Comparison of ENCODE assay signal across 8 mouse cellular contexts in the genomic region with DNA sequence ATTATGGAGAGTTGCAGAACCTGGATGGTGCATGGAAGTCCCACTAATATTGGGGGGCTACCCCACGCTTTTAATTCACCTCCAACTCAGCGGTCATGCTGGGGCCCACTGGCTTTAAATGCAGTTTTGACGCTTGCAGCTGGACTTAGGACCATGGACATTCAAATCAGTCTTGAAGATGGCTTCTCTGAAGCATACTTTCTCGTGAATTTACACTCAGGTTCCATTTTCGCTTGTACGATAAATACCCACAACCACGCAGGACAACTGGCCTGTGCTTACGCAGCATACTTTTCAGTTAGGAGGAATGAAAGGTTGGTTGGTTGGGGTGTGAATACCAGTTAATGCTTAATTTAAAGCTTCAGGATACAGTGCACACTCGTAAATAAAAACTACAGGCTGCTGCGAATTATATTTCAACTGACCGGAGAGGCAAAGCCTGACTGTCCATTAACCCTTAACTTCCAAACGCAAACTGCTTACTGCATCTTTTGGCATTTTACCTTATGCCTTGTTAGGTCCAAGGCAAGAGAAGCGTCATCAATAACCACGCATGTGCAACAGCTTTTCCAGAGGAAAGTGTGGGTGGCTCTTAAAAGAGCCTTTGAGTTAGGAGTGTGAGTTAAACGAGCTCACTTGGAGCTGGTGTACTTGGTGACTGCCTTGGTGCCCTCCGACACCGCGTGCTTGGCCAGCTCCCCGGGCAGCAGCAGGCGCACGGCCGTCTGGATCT. TPM values are rescaled to one million over a fixed set of nuclear protein-coding genes. Genes with fewer than 3 reads are reported as not detected.
DNase-seq lines count a peak whose midpoint lies in the region; ATAC-seq and TF ChIP-seq lines count a peak whose summit lies in the region.

No protein-coding gene starts in this region.

- H3K36me3 ChIP-seq in lung, embryonic 16.5 days (ENCODE audit: control insufficient read depth, insufficient read depth, low read length): no peaks in the 10 kb centered on the region
- H3K36me3 ChIP-seq in limb, embryonic 11.5 days (ENCODE audit: control insufficient read depth, insufficient read depth, low read length): no peaks in the 10 kb centered on the region
- no peaks in the 10 kb centered on the region for H3K36me3 ChIP-seq in neural tube, embryonic 11.5 days (ENCODE audit: control insufficient read depth, insufficient read depth, low read length)

- H3K9me3 ChIP-seq in lung, embryonic 16.5 days (ENCODE audit: control insufficient read depth, low read length): no peaks in the 10 kb centered on the region
- H3K9me3 ChIP-seq in limb, embryonic 11.5 days (ENCODE audit: control insufficient read depth, low read length): no peaks in the 10 kb centered on the region
- H3K9me3 ChIP-seq in neural tube, embryonic 11.5 days (ENCODE audit: control insufficient read depth, low read length): no peaks in the 10 kb centered on the region

- no peak for DNase-seq in lung, postnatal 36 days
- DNase-seq in limb, embryonic 11.5 days (ENCODE audit: low spot score): peak; percentile 60
- peak; percentile 41 for DNase-seq in neural tube, embryonic 11.5 days (ENCODE audit: low spot score)
- no peak for DNase-seq in gastrocnemius, postnatal 25 days
- no peak for DNase-seq in ovary, adult 18-20 months (ENCODE audit: low spot score)

- no peak for TF ChIP-seq POLR2A in bone marrow, adult 2 months (IDR thresholded peaks at IDR 0.05; ENCODE audit: borderline replicate concordance, control insufficient read depth, low read depth, low read length)

- H3K4me1 ChIP-seq in lung, embryonic 16.5 days (replicated peaks; ENCODE audit: control insufficient read depth, insufficient read depth, low read length): peaks cover 23% of the 10 kb centered on the region
- H3K4me1 ChIP-seq in bone marrow, adult 2 months (ENCODE audit: control insufficient read depth, insufficient read depth, low read length): no peaks in the 10 kb centered on the region; the same call in 1 of the 2 replicates
- peaks cover 8% of the 10 kb centered on the region for H3K4me1 ChIP-seq in limb, embryonic 11.5 days (ENCODE audit: control insufficient read depth, insufficient read depth, low read length)
- H3K4me1 ChIP-seq in neural tube, embryonic 11.5 days (ENCODE audit: control insufficient read depth, insufficient read depth, low read length): peaks cover 16% of the 10 kb centered on the region

- no peak for ATAC-seq in lung, embryonic 16.5 days (ENCODE audit: low read depth)
- ATAC-seq in erythroid progenitor cell, adult 5-6 weeks (replicated peaks; ENCODE audit: low FRiP score, poor library complexity, severe bottlenecking): peak; percentile 12; the same call in 1 of the 2 replicates
- no peak for ATAC-seq in limb, embryonic 11.5 days (ENCODE audit: insufficient number of reproducible peaks, low FRiP score, low TSS enrichment, low read depth)
- no peak for ATAC-seq in neural tube, embryonic 11.5 days (ENCODE audit: insufficient read depth, low FRiP score, low TSS enrichment)

- no peak for TF ChIP-seq CTCF in bone marrow, adult 2 months (IDR thresholded peaks at IDR 0.05; ENCODE audit: control insufficient read depth, insufficient read depth, low read length)

- peak overlapping the region; percentile 93 for H3K27ac ChIP-seq in lung, embryonic 16.5 days (ENCODE audit: low read length)
- H3K27ac ChIP-seq in bone marrow, adult 2 months (ENCODE audit: control insufficient read depth, insufficient read depth, low read depth, low read length, poor library complexity): peak overlapping the region; percentile 99
- peak overlapping the region; percentile 97 for H3K27ac ChIP-seq in limb, embryonic 11.5 days (replicated peaks; ENCODE audit: low read depth, low read length)
- H3K27ac ChIP-seq in neural tube, embryonic 11.5 days (ENCODE audit: low read depth, low read length): peak overlapping the region; percentile 75

- peak overlapping the region; percentile 51 for H3K4me3 ChIP-seq in lung, embryonic 16.5 days (ENCODE audit: low read length)
- peak overlapping the region; percentile 50 for H3K4me3 ChIP-seq in bone marrow, adult 2 months (replicated peaks; ENCODE audit: control insufficient read depth, low read depth, low read length)
- H3K4me3 ChIP-seq in limb, embryonic 11.5 days (ENCODE audit: low read depth, low read length): peak overlapping the region; percentile 42
- peak overlapping the region; percentile 32 for H3K4me3 ChIP-seq in neural tube, embryonic 11.5 days (ENCODE audit: low read depth, low read length)

- H3K4me2 ChIP-seq in lung, embryonic 16.5 days (ENCODE audit: low read depth, low read length): peak overlapping the region; percentile 59
- peak overlapping the region; percentile 77 for H3K4me2 ChIP-seq in limb, embryonic 11.5 days (ENCODE audit: low read depth, severe bottlenecking)
- peak overlapping the region; percentile 56 for H3K4me2 ChIP-seq in neural tube, embryonic 11.5 days (ENCODE audit: low read depth)

- under 1% methylated on average over 21 of the region's 22 CpGs for WGBS in lung, embryonic 16.5 days
- WGBS in bone marrow, adult 2 months: under 1% methylated on average over 22 of the region's 22 CpGs
- WGBS in limb, embryonic 11.5 days: 1% methylated on average over 22 of the region's 22 CpGs
- 1% methylated on average over 22 of the region's 22 CpGs for WGBS in neural tube, embryonic 11.5 days

- H3K9ac ChIP-seq in lung, embryonic 16.5 days (ENCODE audit: low read length): peak overlapping the region; percentile 72
- H3K9ac ChIP-seq in limb, embryonic 11.5 days (ENCODE audit: low read length): peak overlapping the region; percentile 71
- H3K9ac ChIP-seq in neural tube, embryonic 11.5 days (ENCODE audit: low read length): peak overlapping the region; percentile 43

- no peaks in the 10 kb centered on the region for H3K27me3 ChIP-seq in lung, embryonic 16.5 days (ENCODE audit: control insufficient read depth, insufficient read depth, low read depth, low read length)
- no peaks in the 10 kb centered on the region for H3K27me3 ChIP-seq in limb, embryonic 11.5 days (ENCODE audit: control insufficient read depth, insufficient read depth, low read length)
- H3K27me3 ChIP-seq in neural tube, embryonic 11.5 days (ENCODE audit: control insufficient read depth, insufficient read depth, low read length): no peaks in the 10 kb centered on the region

RNA-seq across cellular contexts. Expression of a gene that starts 0.6 kb away (rescaled TPM):
- polyA plus RNA-seq in lung, embryonic 16.5 days (2015; fragmentation: Nextera tagmentation; extraction: Ambion mirVana): 3.4 and 4.5 TPM in 2 replicates
- 28.9 and 65.7 TPM in 2 replicates for polyA plus RNA-seq in bone marrow, adult 2 months (2011; ENCODE audit: insufficient read depth, insufficient read length, low replicate concordance, missing spikeins)
- total RNA-seq in erythroid progenitor cell, adult 5-6 weeks (2015; ENCODE audit: low replicate concordance): 989 and 1,130 TPM in 2 replicates
- total RNA-seq in erythroid progenitor cell, adult 5-6 weeks (2017; ENCODE audit: low replicate concordance): 1,595 and 2,060 TPM in 2 replicates
- 2.2 and 2.9 TPM in 2 replicates for polyA plus RNA-seq in limb, embryonic 11.5 days (2014; fragmentation: Nextera tagmentation; extraction: Ambion mirVana)
- 2.1 and 2.3 TPM in 2 replicates for polyA plus RNA-seq in neural tube, embryonic 11.5 days (2014; fragmentation: Nextera tagmentation; extraction: Ambion mirVana)
- total RNA-seq in gastrocnemius, postnatal 25 days (2021): 10 to 100 TPM; 15.1 to 26.3 TPM

RNA-seq across cellular contexts. Expression of a gene that starts 0.9 kb away (rescaled TPM):
- 33.0 and 45.8 TPM in 2 replicates for polyA plus RNA-seq in lung, embryonic 16.5 days (2015; fragmentation: Nextera tagmentation; extraction: Ambion mirVana)
- 19.2 and 21.1 TPM in 2 replicates for polyA plus RNA-seq in bone marrow, adult 2 months (2011; ENCODE audit: insufficient read depth, insufficient read length, low replicate concordance, missing spikeins)
- 22.6 and 24.1 TPM in 2 replicates for total RNA-seq in erythroid progenitor cell, adult 5-6 weeks (2015; ENCODE audit: low replicate concordance)
- 2,450 and 5,888 TPM in 2 replicates for total RNA-seq in erythroid progenitor cell, adult 5-6 weeks (2017; ENCODE audit: low replicate concordance)
- polyA plus RNA-seq in limb, embryonic 11.5 days (2014; fragmentation: Nextera tagmentation; extraction: Ambion mirVana): 16.9 and 20.4 TPM in 2 replicates
- 13.2 and 19.5 TPM in 2 replicates for polyA plus RNA-seq in neural tube, embryonic 11.5 days (2014; fragmentation: Nextera tagmentation; extraction: Ambion mirVana)
- total RNA-seq in gastrocnemius, postnatal 25 days (2021): 10 to 100 TPM in 1 of 2 experiments, 1 to 10 TPM in 1; 4.4 to 21.0 TPM

RNA-seq across cellular contexts. Expression of a gene that starts 2.2 kb away (rescaled TPM):
- polyA plus RNA-seq in lung, embryonic 16.5 days (2015; fragmentation: Nextera tagmentation; extraction: Ambion mirVana): 13.5 and 20.4 TPM in 2 replicates
- polyA plus RNA-seq in bone marrow, adult 2 months (2011; ENCODE audit: insufficient read depth, insufficient read length, low replicate concordance, missing spikeins): 49.7 and 178 TPM in 2 replicates
- 64.9 and 143 TPM in 2 replicates for total RNA-seq in erythroid progenitor cell, adult 5-6 weeks (2015; ENCODE audit: low replicate concordance)
- 379 and 793 TPM in 2 replicates for total RNA-seq in erythroid progenitor cell, adult 5-6 weeks (2017; ENCODE audit: low replicate concordance)
- polyA plus RNA-seq in limb, embryonic 11.5 days (2014; fragmentation: Nextera tagmentation; extraction: Ambion mirVana): 13.2 and 15.5 TPM in 2 replicates
- 5.6 and 23.9 TPM in 2 replicates for polyA plus RNA-seq in neural tube, embryonic 11.5 days (2014; fragmentation: Nextera tagmentation; extraction: Ambion mirVana)
- total RNA-seq in gastrocnemius, postnatal 25 days (2021): 10 to 100 TPM; 10.1 to 40.0 TPM

RNA-seq across cellular contexts. Expression of a gene that starts 6.5 kb away (rescaled TPM):
- polyA plus RNA-seq in lung, embryonic 16.5 days (2015; fragmentation: Nextera tagmentation; extraction: Ambion mirVana): 4.9 and 5.8 TPM in 2 replicates
- polyA plus RNA-seq in bone marrow, adult 2 months (2011; ENCODE audit: insufficient read depth, insufficient read length, low replicate concordance, missing spikeins): 19.6 and 68.6 TPM in 2 replicates
- total RNA-seq in erythroid progenitor cell, adult 5-6 weeks (2015; ENCODE audit: low replicate concordance): 396 and 580 TPM in 2 replicates
- 1,330 and 1,438 TPM in 2 replicates for total RNA-seq in erythroid progenitor cell, adult 5-6 weeks (2017; ENCODE audit: low replicate concordance)
- 7.6 and 9.2 TPM in 2 replicates for polyA plus RNA-seq in limb, embryonic 11.5 days (2014; fragmentation: Nextera tagmentation; extraction: Ambion mirVana)
- 4.3 and 4.6 TPM in 2 replicates for polyA plus RNA-seq in neural tube, embryonic 11.5 days (2014; fragmentation: Nextera tagmentation; extraction: Ambion mirVana)
- 1 to 10 TPM; 1.1 to 5.1 TPM for total RNA-seq in gastrocnemius, postnatal 25 days (2021)

RNA-seq across cellular contexts. Expression of a gene that starts 17.4 kb away (rescaled TPM):
- polyA plus RNA-seq in lung, embryonic 16.5 days (2015; fragmentation: Nextera tagmentation; extraction: Ambion mirVana): not detected in 2 replicates
- polyA plus RNA-seq in bone marrow, adult 2 months (2011; ENCODE audit: insufficient read depth, insufficient read length, low replicate concordance, missing spikeins): not detected in 2 replicates
- not detected in 2 replicates for total RNA-seq in erythroid progenitor cell, adult 5-6 weeks (2015; ENCODE audit: low replicate concordance)
- not detected in 2 replicates for total RNA-seq in erythroid progenitor cell, adult 5-6 weeks (2017; ENCODE audit: low replicate concordance)
- polyA plus RNA-seq in limb, embryonic 11.5 days (2014; fragmentation: Nextera tagmentation; extraction: Ambion mirVana): not detected in 2 replicates
- polyA plus RNA-seq in neural tube, embryonic 11.5 days (2014; fragmentation: Nextera tagmentation; extraction: Ambion mirVana): not detected in 2 replicates
- not detected for total RNA-seq in gastrocnemius, postnatal 25 days (2021)

Comparison
In these comparisons a context has a peak if more than half of its experiments do, and no peak if none do; other contexts are left out.
1. DNase-seq: peak in limb, embryonic 11.5 days (single experiment) and neural tube, embryonic 11.5 days (single experiment); none in lung, postnatal 36 days (single experiment), gastrocnemius, postnatal 25 days (single experiment) and ovary, adult 18-20 months (single experiment).
2. Peak in every context shown above with its lines, with median percentiles within 50 percentile points of each other: H3K27ac ChIP-seq, H3K4me2 ChIP-seq, H3K4me3 ChIP-seq and H3K9ac ChIP-seq.